Mouse (Mus musculus) kidney, embryonic 16.5 days (tissue): Measurements from ENCODE around the gene Nptn. TPM values are rescaled to one million over a fixed set of nuclear protein-coding genes. Genes with fewer than 3 reads are reported as not detected.

ENCODE experiments used
- ATAC-seq: fragments of 200-750 bp; cut with Nextera tagmentation; 2 replicates; pipeline ENCODE4 v1.8.0; 2017; ENCODE audit warnings: moderate TSS enrichment; ENCODE audit not compliant: low FRiP score, low TSS enrichment
- H3K27ac ChIP-seq: fragments of 300-500 bp; sonication (generic); 2 replicates; pipeline ENCODE4 v1.5.1; 2014; ENCODE audit warnings: low read length
- H3K27me3 ChIP-seq: fragments of 300-500 bp; sonication (generic); 2 replicates; pipeline ENCODE4 v1.6.1; 2014; ENCODE audit warnings: low read length, control low read depth, mixed read lengths; ENCODE audit not compliant: insufficient read depth
- H3K36me3 ChIP-seq: fragments of 300-500 bp; sonication (generic); 2 replicates; pipeline ENCODE4 v1.6.1; 2014; ENCODE audit warnings: low read length, control low read depth, mixed read lengths; ENCODE audit not compliant: insufficient read depth
- H3K4me1 ChIP-seq: fragments of 300-500 bp; sonication (generic); 2 replicates; pipeline ENCODE4 v1.6.1; 2014; ENCODE audit warnings: low read length, control low read depth, mixed read lengths; ENCODE audit not compliant: insufficient read depth
- H3K4me2 ChIP-seq: fragments of 300-500 bp; sonication (generic); replicated peaks from 2 replicates; pipeline ENCODE4 v1.6.1; 2014; ENCODE audit warnings: low read depth, low read length
- H3K4me3 ChIP-seq: fragments of 300-500 bp; sonication (generic); 2 replicates; pipeline ENCODE4 v1.5.1; 2014; ENCODE audit warnings: mild to moderate bottlenecking, low read length
- H3K9ac ChIP-seq: fragments of 300-500 bp; sonication (generic); replicated peaks from 2 replicates; pipeline ENCODE4 v1.6.1; 2014; ENCODE audit warnings: low read length
- H3K9me3 ChIP-seq: fragments of 300-500 bp; sonication (generic); 2 replicates; pipeline ENCODE4 v1.6.1; 2016; ENCODE audit warnings: low read length, control low read depth
- WGBS: fragments of 180-500 bp; shearing (Covaris S2); extraction: QIAGEN DNeasy Blood & Tissue Kit; methylation state at CpG from one replicate; pipeline ENCODE4 v1.1.7; 2014; 5-methylcytosine and 5-hydroxymethylcytosine counted together
- polyA plus RNA-seq: library from polyadenylated mRNA; unstranded; fragments of >200 nt; fragmentation: Nextera tagmentation; extraction: Ambion mirVana; gene quantifications from 2 replicates; pipeline ENCODE4 v1.2.1, GENCODE M21; 2015

Nptn gene
- 135 and 139 TPM in 2 replicates for polyA plus RNA-seq

DNA sequence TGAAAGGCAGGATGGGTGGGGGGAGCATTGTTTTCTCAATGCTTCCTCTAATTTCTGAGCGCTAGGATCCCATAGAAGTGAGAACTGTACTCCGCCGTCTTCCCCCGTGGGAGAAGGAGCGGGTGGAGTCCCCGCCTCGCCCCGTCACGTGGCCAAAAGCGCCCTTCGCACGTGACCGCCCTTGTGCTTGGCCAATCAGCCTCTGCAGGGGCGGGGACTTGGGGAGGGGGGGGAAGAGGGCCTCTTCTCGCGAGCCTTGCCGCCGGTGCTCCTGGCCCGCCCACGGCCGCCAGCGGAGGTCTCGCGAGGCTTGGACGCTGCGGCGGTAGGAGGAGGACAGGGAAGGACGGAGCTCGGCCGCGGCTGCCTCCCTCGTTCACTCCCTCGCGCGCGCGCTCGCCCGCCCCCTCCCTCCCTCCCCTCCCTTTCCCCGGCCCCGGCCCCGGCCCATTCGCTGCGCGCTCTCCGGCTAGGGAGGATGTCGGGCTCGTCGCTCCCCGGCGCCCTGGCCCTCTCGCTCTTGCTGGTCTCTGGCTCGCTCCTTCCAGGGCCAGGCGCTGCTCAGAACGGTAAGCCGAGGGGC is at the start of gene Nptn:
TSS of gene Nptn (plus strand) at position 283 of the 583 bp plus-strand sequence.
- H3K27ac ChIP-seq: peak within 1 kb of the TSS; percentile 96
- H3K4me3 ChIP-seq: peak within 1 kb of the TSS; percentile 89
- H3K27me3 ChIP-seq: no peaks in the 10 kb centered on the region
- no peaks in the 10 kb centered on the region for H3K9me3 ChIP-seq
- H3K36me3 ChIP-seq: no peaks in the 10 kb centered on the region
- peak within 1 kb of the TSS; percentile 85 for H3K4me2 ChIP-seq
- H3K9ac ChIP-seq: peak within 1 kb of the TSS; percentile 97
- H3K4me1 ChIP-seq: peaks cover 21% of the 10 kb centered on the region
- under 1% methylated on average over 31 of the region's 56 CpGs for WGBS
- peak; percentile 99 for ATAC-seq

DNA sequence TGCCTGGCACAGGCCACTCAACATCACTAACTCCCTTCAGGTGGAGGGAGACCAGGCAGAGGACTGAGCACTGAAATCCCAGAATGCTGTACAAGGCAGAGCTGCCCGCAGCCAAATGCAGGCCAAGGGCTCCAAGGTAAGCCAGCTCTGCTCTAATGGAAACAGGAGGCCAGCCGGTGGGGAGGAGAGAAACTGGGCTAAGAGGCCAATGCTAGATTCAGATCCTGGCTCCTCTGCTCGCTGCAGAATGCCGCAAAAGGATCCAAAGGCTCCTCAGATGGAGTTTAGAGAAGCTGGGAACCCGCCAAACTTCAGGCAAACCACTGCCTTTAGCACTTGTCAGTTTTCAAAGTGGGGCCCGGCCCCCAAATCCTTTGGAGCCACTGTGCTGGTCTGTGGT is 48.7 kb upstream of the Nptn start:
- Histone ChIP-seq H3K4me2 (no peak overlapping the region), H3K4me3 (no peak overlapping the region), H3K9ac (no peak overlapping the region), H3K27me3 (no peaks in the 10 kb centered on the region), H3K9me3 (no peaks in the 10 kb centered on the region), H3K4me1 (no peaks in the 10 kb centered on the region), H3K27ac (no peak overlapping the region), H3K36me3 (peaks cover 16% of the 10 kb centered on the region)
- ATAC-seq: no peak
- WGBS: 93% methylated on average over 6 of the region's 6 CpGs

DNA sequence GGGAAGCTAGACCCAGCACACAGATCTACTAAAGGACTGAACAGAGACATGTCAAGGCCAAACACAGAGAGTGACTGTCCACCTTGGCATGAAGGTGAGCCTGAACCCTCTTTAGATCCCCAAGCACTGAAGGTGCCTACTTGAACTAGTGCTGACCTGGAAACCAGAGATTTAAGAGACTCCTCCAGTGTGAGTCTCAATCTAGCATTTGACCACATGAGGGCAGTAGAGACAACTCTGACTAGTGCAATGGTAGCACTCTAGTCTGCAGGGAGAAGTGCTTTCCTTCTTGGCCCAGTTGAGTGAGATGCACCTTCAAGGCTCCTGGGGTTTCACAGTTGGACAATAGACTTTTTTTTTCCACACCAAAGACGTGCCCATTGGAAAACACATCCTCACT is 47.3 kb upstream of the Nptn start:
- H3K4me2 ChIP-seq: no peak overlapping the region
- no peak overlapping the region for H3K4me3 ChIP-seq
- H3K9me3 ChIP-seq: no peaks in the 10 kb centered on the region
- H3K4me1 ChIP-seq: no peaks in the 10 kb centered on the region
- H3K27ac ChIP-seq: no peak overlapping the region
- H3K27me3 ChIP-seq: no peaks in the 10 kb centered on the region
- ATAC-seq: no peak
- WGBS: 58% methylated on average over 1 of the region's 1 CpGs
- no peak overlapping the region for H3K9ac ChIP-seq
- peaks cover 19% of the 10 kb centered on the region for H3K36me3 ChIP-seq

DNA sequence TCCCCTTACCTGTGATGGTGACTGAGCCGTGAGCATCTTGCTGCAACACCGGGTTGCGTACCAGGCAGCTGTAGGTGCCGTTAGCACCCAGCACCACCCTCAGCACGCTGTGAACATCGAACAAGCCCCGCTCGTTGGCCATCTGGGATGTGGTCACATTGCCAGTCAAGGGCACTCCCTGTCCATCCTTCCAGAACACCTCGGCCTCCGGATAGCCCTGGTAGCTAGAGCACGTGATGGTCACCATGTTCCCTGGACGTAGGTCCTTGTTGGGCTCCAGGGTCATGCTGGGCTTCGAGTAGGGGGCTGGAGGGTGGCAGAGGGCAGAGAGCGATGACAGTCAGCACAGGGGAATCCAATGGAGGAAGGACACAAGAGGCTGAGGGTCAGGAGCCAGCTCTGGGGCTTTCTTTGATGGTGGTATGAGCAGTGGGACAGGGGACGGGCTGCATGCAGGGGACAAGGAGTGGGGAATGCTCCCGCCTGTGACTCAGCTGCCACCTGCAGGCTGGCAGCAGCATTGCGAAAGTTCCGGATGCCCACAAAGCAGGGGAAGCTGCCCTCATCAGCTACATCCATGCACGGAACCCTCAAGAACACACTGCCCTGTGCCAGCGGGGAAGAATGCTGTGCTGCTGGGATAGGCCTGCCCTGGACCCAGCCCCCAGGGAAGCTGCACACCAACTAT is 46.4 kb upstream of the Nptn start:
- no peaks in the 10 kb centered on the region for H3K9me3 ChIP-seq
- H3K4me3 ChIP-seq: no peak overlapping the region
- no peak overlapping the region for H3K4me2 ChIP-seq
- H3K9ac ChIP-seq: no peak overlapping the region
- no peaks in the 10 kb centered on the region for H3K4me1 ChIP-seq
- 80% methylated on average over 20 of the region's 20 CpGs for WGBS
- no peak overlapping the region for H3K27ac ChIP-seq
- ATAC-seq: peak; percentile 56; the same call in 1 of the 2 replicates
- peaks cover 19% of the 10 kb centered on the region for H3K36me3 ChIP-seq
- H3K27me3 ChIP-seq: no peaks in the 10 kb centered on the region

DNA sequence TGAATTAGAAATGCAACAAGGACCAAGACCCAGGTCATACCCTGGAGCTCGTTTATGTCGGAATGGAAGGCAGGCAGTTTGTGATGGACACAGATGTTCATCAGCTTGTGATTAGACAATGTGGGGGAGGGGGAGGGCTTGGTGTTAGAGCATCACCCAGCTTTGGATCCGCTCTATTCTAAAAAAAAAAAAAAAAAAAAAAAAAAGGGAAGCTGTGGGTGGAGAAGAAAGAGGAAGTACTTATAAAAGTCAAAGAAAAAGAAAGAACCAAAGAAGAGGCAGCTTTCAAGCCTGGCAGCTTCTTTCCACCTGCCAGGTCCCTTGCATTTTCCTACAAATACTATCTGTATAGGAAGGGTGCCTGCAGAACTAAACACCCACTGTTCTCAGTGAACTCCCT is 44.3 kb upstream of the Nptn start:
- Histone ChIP-seq H3K4me2 (no peak overlapping the region), H3K27me3 (no peaks in the 10 kb centered on the region), H3K9me3 (no peaks in the 10 kb centered on the region), H3K27ac (no peak overlapping the region), H3K9ac (no peak overlapping the region), H3K4me3 (no peak overlapping the region), H3K4me1 (peaks cover 14% of the 10 kb centered on the region), H3K36me3 (peaks cover 19% of the 10 kb centered on the region)
- 82% methylated on average over 3 of the region's 3 CpGs for WGBS
- ATAC-seq: no peak

DNA sequence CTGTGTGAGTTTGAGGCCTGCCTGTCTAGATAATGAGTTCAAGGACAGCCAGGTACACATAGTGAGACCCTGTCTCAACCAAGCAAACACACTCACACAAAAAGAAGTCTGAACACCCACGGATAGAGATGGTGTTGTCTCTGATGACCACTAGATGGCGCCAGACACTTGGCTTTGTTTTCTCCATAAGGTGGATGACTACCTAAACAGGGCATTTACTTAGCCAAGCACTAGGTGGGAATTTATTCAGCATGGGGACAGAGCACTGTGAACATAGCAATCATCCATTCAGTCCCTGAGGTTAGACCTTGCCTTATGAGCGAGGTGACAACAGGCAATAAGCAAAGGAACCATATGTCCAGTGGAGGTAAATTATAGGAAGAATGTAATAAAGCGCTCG is 42.2 kb upstream of the Nptn start:
- 48% methylated on average over 5 of the region's 5 CpGs for WGBS
- Histone ChIP-seq H3K9me3 (no peaks in the 10 kb centered on the region), H3K27me3 (no peaks in the 10 kb centered on the region), H3K36me3 (peaks cover 19% of the 10 kb centered on the region), H3K27ac (no peak overlapping the region), H3K4me2 (no peak overlapping the region), H3K4me3 (no peak overlapping the region), H3K9ac (no peak overlapping the region), H3K4me1 (peaks cover 14% of the 10 kb centered on the region)
- ATAC-seq: no peak

DNA sequence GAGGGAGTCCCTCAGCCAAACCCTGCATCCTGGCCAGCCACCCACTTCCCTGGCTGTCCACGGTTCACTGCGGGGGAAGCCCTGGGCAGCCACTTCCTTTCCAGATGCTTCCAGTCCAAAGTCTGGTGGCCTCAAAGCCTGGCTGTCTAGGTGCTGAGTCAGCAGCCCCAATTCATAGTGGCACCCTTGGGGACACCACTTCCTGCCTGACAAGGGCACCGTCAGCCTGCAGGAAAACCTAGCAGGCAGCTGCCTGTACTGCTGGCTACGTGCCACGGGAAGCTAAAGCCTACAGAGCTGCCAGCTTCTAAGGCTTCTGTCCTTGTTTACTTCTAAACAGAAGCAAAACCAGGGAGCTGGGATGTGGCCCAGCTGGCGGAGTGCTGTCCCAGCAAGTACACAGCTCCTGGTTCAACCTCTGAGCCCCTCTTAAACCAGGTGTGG is 40.1 kb upstream of the Nptn start:
- Histone ChIP-seq H3K27ac (peak overlapping the region; percentile 76), H3K4me2 (no peak overlapping the region), H3K36me3 (peaks cover 16% of the 10 kb centered on the region), H3K27me3 (no peaks in the 10 kb centered on the region), H3K4me1 (peaks cover 14% of the 10 kb centered on the region), H3K9me3 (no peaks in the 10 kb centered on the region), H3K9ac (no peak overlapping the region), H3K4me3 (no peak overlapping the region)
- WGBS: 43% methylated on average over 6 of the region's 6 CpGs
- ATAC-seq: peak; percentile 83

DNA sequence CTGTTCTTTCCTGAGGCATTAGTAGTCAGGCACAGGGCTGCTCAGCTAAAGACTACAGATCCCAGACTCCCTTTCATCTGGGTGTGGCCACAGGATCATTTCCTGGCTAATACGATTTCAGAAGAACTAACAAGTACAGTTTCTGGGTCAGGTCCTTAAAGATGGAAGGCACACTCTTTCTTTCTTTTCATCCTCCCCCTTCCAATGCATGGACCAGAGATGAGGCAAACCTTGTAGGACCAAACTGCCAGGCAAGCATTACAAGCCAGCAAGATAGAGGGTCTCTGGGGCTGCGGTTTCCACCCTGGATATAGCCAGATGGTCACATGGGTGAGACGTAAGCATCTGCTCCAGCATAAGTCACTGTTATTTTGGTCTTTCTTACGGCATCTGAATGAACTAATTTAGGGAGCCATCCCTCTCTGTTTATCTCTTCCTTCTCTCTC is 37.1 kb upstream of the Nptn start:
- Histone ChIP-seq H3K4me3 (no peak overlapping the region), H3K9ac (no peak overlapping the region), H3K4me1 (peaks cover 23% of the 10 kb centered on the region), H3K27me3 (no peaks in the 10 kb centered on the region), H3K4me2 (no peak overlapping the region; the same call in 1 of the 2 replicates), H3K36me3 (no peaks in the 10 kb centered on the region), H3K9me3 (no peaks in the 10 kb centered on the region), H3K27ac (no peak overlapping the region)
- ATAC-seq: no peak
- WGBS: 65% methylated on average over 4 of the region's 4 CpGs

DNA sequence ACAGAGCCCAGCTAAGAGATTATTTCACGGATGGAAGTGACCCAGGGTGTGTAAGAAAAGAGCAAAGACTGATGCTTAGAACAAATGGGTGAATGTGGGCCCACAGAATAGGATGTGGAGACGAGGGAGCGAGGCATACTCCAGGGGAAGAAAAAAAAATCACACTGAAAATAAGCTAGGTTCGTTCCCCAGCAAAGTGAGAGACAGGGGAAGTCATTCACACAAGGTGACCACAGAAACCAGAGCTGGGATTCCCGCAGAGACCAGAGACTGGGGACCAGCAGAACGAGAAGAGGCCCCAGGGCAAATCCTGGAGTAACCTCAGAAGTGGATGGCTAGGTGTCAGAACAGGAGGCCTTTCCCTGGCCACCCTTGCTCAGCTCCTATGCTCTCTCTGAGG is 36.6 kb upstream of the Nptn start:
- no peak for ATAC-seq

More for the DNA sequence above, 36.6 kb upstream of the Nptn start:
- Histone ChIP-seq H3K27ac (no peak overlapping the region), H3K27me3 (no peaks in the 10 kb centered on the region), H3K9ac (no peak overlapping the region), H3K4me1 (peaks cover 23% of the 10 kb centered on the region), H3K36me3 (no peaks in the 10 kb centered on the region), H3K9me3 (no peaks in the 10 kb centered on the region), H3K4me2 (no peak overlapping the region), H3K4me3 (no peak overlapping the region)
- WGBS: 75% methylated on average over 6 of the region's 6 CpGs
